Mouse (Mus musculus) erythroblast, embryonic 14.5 days (primary cell): ENCODE data around the gene Jmjd1c. TPM values are rescaled to one million over a fixed set of nuclear protein-coding genes. Genes with fewer than 3 reads are reported as not detected.
A peak's percentile ranks its signal among the peaks of the same experiment; 100 is the strongest.

Source experiments
- H3K27me3 ChIP-seq: 2 replicates; pipeline ENCODE4 v1.6.1; 2012; ENCODE audit warnings: inconsistent platforms; ENCODE audit not compliant: control insufficient read depth
- H3K36me3 ChIP-seq: 2 replicates; pipeline ENCODE4 v1.6.1; 2012; ENCODE audit warnings: mild to moderate bottlenecking, inconsistent platforms; ENCODE audit not compliant: control insufficient read depth
- H3K4me1 ChIP-seq: 2 replicates; pipeline ENCODE4 v1.6.1; 2012; ENCODE audit warnings: inconsistent platforms; ENCODE audit not compliant: control insufficient read depth
- H3K4me3 ChIP-seq: replicated peaks from 2 replicates; pipeline ENCODE3; 2012; ENCODE audit warnings: moderate library complexity, mild to moderate bottlenecking, inconsistent platforms
- H3K9me3 ChIP-seq: 2 replicates; pipeline ENCODE4 v1.6.1; 2012; ENCODE audit warnings: low read length, inconsistent platforms, mixed read lengths; ENCODE audit not compliant: control insufficient read depth
- GATA1 ChIP-seq: IDR thresholded peaks from 2 replicates; pipeline ENCODE4 v1.6.1; 2012; ENCODE audit warnings: low read length, inconsistent platforms, mixed read lengths
- TAL1 ChIP-seq: IDR thresholded peaks from 3 replicates; pipeline ENCODE4 v1.6.1; 2012; ENCODE audit warnings: low read length, inconsistent platforms, mixed read lengths
- polyA plus RNA-seq: library from polyadenylated mRNA; stranded (reverse); fragments of >175 nt; gene quantifications from 2 replicates; pipeline ENCODE4 v1.2.3, GENCODE M21; 2012

Jmjd1c gene
- polyA plus RNA-seq, 1 experiment = 0.09 TPM

- H3K36me3 ChIP-seq = peaks cover 72% of the 10 kb centered on the region
- no peaks in the 10 kb centered on the region for H3K4me1 ChIP-seq
- H3K9me3 ChIP-seq = no peaks in the 10 kb centered on the region
- H3K27me3 ChIP-seq = no peaks in the 10 kb centered on the region
- no peak overlapping the region for H3K4me3 ChIP-seq
- TF ChIP-seq GATA1 (no peak), TAL1 (no peak)
These were observed 154.9 kb downstream of the Jmjd1c start for GRCm38 (mm10) chr10:67250846-67251245.

DNA sequence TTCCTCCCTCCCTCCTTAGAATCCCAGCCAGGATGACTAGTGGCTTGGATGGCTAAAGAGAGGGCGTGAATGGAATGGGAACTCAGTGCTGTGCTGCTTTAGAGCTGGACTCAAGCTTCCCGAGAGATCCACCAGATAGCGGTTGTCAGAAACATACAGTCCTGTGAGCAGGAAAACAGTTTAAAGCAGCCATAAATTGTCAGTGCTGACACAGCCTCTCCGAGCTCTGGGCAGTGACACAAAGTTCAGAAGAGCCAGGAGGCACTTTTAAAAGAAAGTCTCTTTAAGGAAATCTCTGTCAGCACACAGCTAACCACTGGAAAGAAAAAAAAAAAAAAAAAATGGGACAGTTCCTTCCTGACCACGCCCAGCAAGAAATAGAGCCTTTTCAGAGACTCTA lies 156.4 kb downstream of the Jmjd1c start:
- Histone ChIP-seq H3K27me3 (no peaks in the 10 kb centered on the region), H3K4me3 (no peak overlapping the region), H3K9me3 (no peaks in the 10 kb centered on the region), H3K4me1 (no peaks in the 10 kb centered on the region), H3K36me3 (peaks cover 73% of the 10 kb centered on the region)
- TF ChIP-seq TAL1 (no peak), GATA1 (no peak)

GRCm38 (mm10) chr10:67253115-67253514 lies 157.2 kb downstream of the Jmjd1c start:
- no peak overlapping the region for H3K4me3 ChIP-seq
- H3K27me3 ChIP-seq = no peaks in the 10 kb centered on the region
- H3K4me1 ChIP-seq = no peaks in the 10 kb centered on the region
- H3K36me3 ChIP-seq = peaks cover 72% of the 10 kb centered on the region
- TF ChIP-seq GATA1 = no peak
- TF ChIP-seq TAL1 = no peak
- H3K9me3 ChIP-seq = no peaks in the 10 kb centered on the region

- no peak for TF ChIP-seq TAL1
- no peak for TF ChIP-seq GATA1
These were observed 168.9 kb downstream of the Jmjd1c start for GRCm38 (mm10) chr10:67264852-67265251.

DNA sequence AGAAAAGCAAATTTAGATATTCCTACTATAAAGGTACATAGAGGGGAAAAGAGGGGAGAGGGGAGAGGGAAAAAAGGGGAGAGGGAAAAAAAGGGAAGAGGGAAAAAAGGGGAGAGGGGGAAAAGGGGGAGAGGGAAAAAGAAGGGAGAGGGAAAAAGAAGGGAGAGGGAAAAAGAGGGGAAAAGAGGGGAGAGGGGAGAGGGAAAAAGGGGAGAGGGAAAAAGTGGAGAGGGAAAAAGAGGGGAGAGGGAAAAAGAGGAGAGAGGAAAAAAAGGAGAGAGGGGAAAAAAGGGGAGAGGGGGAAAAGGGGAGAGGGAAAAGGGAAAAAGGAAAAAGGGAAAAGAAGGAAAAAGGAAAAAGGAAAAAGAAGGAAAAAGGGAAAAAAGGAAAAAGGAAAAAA lies 180.0 kb downstream of the Jmjd1c start:
- H3K27me3 ChIP-seq = no peaks in the 10 kb centered on the region
- H3K4me3 ChIP-seq = no peak overlapping the region
- H3K9me3 ChIP-seq = no peaks in the 10 kb centered on the region
- no peak for TF ChIP-seq GATA1
- H3K36me3 ChIP-seq = peaks cover 34% of the 10 kb centered on the region
- H3K4me1 ChIP-seq = no peaks in the 10 kb centered on the region

More at GRCm38 (mm10) chr10:67264852-67265251, 168.9 kb downstream of the Jmjd1c start:
- Histone ChIP-seq H3K4me3 (no peak overlapping the region), H3K4me1 (no peaks in the 10 kb centered on the region), H3K27me3 (no peaks in the 10 kb centered on the region), H3K9me3 (0 out of 2 replicates have a peak, but pooled peaks cover 2% of the 10 kb centered on the region), H3K36me3 (peaks cover 41% of the 10 kb centered on the region)

DNA sequence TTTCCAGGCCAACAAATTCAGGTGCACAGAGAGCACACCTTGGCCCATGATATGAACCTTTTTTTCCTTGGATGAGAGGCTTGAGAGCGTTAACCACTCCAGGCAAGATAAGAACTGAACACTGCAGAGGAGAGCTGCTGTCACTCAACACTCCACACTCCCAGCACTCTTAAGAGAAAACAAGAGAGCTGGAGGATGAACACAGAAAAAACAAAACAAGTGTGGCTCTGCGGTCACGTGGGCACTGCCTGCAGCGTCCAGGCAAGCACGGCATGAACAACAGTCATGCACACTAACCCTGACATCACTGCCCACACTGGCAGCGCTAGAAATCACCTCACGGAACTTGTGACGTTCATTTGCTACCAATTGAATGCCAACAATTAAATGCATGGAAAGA lies 185.9 kb downstream of the Jmjd1c start:
- no peaks in the 10 kb centered on the region for H3K27me3 ChIP-seq
- no peaks in the 10 kb centered on the region for H3K9me3 ChIP-seq
- peaks cover 4% of the 10 kb centered on the region for H3K36me3 ChIP-seq
- TF ChIP-seq TAL1 = no peak
- no peak for TF ChIP-seq GATA1
- H3K4me1 ChIP-seq = peaks cover 38% of the 10 kb centered on the region
- H3K4me3 ChIP-seq = peak overlapping the region; percentile 16

DNA sequence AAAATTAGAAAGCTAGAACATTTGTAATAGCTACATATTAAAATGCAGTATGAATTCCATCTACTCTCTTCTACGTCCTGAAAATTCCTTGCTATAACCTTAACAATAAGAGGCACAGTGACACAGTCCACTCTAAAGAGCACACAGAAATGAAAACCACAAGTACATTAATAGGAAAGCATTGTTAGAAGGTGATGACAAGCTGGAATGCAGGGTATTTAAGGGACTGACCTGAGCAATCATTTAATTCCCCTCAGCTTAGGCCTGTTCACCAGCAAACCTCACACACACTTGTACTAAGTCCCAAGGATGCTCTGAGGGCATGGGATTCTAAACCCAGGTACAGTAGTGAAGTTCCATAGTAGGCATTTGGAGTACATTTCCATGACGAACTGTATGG lies 186.6 kb downstream of the Jmjd1c start:
- Histone ChIP-seq H3K36me3 (peaks cover 4% of the 10 kb centered on the region), H3K9me3 (no peaks in the 10 kb centered on the region), H3K4me1 (peaks cover 38% of the 10 kb centered on the region), H3K27me3 (no peaks in the 10 kb centered on the region), H3K4me3 (no peak overlapping the region)
- no peak for TF ChIP-seq TAL1
- TF ChIP-seq GATA1 = no peak

- TF ChIP-seq GATA1 (no peak), TAL1 (no peak)
These were observed 187.6 kb downstream of the Jmjd1c start for GRCm38 (mm10) chr10:67283516-67283915.

GRCm38 (mm10) chr10:67284311-67284710 lies 188.4 kb downstream of the Jmjd1c start:
- peak overlapping the region; percentile 97 for H3K4me3 ChIP-seq
- H3K27me3 ChIP-seq = no peaks in the 10 kb centered on the region
- no peaks in the 10 kb centered on the region for H3K9me3 ChIP-seq
- TF ChIP-seq GATA1 (no peak), TAL1 (no peak)
- peaks cover 4% of the 10 kb centered on the region for H3K36me3 ChIP-seq
- H3K4me1 ChIP-seq = peaks cover 38% of the 10 kb centered on the region

More at GRCm38 (mm10) chr10:67283516-67283915, 187.6 kb downstream of the Jmjd1c start:
- Histone ChIP-seq H3K36me3 (peaks cover 4% of the 10 kb centered on the region), H3K27me3 (no peaks in the 10 kb centered on the region), H3K4me3 (peak overlapping the region; percentile 97), H3K4me1 (peaks cover 38% of the 10 kb centered on the region), H3K9me3 (no peaks in the 10 kb centered on the region)

DNA sequence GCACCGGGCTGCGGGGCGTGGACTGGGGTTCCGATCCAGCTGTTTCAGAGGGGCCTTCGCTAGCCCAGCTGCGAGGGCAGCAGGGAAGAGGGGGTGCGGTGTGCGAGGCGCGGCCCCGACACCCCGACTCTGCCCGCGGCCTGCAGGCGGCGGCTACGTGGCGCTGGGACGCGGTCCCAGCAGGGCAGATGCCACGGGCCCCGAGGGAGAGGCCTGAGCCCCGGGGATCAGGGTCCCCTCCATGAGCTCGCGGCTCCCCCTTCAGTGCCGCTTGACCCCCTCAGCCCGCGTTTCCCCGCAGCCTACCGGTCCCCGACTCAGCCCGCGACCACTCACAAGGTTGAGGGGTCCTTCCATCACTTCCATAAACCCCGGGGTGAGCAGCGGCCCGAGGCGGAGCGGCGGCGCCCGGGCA lies 188.8 kb downstream of the Jmjd1c start:
- Histone ChIP-seq H3K4me1 (peaks cover 38% of the 10 kb centered on the region), H3K4me3 (peak overlapping the region; percentile 97), H3K9me3 (no peaks in the 10 kb centered on the region), H3K27me3 (no peaks in the 10 kb centered on the region), H3K36me3 (peaks cover 4% of the 10 kb centered on the region)
- TF ChIP-seq GATA1 (no peak), TAL1 (no peak)
